Mouse (Mus musculus) CD4-positive, CD25-positive, alpha-beta regulatory T cell, adult 4 months (primary cell): ENCODE results near the gene Haus2. TPM values are rescaled to one million over a fixed set of nuclear protein-coding genes. Genes with fewer than 3 reads are reported as not detected.

Source experiments
- ATAC-seq: one replicate; pipeline ENCODE4 v1.8.0; 2017
- polyA plus RNA-seq, 2 experiments: library from polyadenylated mRNA; unstranded; fragments of 100-300 nt; shearing (Covaris generic); gene quantifications; one replicate each; pipeline ENCODE4 v1.2.1; 2017

Haus2 gene
- polyA plus RNA-seq, 2 experiments from 2014 or later = 14.1 to 22.1 TPM

GRCm38 (mm10) chr2:120619538-120619937 lies 10.4 kb downstream of the Haus2 start:
- no peak for ATAC-seq

DNA sequence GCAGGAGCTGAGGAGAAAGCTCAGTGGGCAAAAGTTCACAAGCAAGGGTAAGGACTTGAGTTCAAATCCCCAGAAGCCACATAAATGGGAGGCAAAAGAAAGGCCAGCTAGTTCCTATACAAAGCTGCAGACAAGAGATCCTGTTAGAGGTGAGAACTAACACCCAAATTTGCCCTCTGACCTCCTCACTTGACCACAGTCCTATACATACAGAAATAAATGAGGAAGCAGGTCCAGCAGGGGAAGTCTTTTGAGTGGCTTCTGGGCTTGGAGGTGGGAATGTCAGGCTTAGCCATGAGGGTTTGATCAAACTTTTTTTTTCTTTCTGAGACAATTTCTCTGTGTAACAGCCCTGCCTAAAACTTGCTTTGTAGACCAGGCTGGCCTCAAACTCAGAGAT lies 13.7 kb downstream of the Haus2 start:
- ATAC-seq = no peak

DNA sequence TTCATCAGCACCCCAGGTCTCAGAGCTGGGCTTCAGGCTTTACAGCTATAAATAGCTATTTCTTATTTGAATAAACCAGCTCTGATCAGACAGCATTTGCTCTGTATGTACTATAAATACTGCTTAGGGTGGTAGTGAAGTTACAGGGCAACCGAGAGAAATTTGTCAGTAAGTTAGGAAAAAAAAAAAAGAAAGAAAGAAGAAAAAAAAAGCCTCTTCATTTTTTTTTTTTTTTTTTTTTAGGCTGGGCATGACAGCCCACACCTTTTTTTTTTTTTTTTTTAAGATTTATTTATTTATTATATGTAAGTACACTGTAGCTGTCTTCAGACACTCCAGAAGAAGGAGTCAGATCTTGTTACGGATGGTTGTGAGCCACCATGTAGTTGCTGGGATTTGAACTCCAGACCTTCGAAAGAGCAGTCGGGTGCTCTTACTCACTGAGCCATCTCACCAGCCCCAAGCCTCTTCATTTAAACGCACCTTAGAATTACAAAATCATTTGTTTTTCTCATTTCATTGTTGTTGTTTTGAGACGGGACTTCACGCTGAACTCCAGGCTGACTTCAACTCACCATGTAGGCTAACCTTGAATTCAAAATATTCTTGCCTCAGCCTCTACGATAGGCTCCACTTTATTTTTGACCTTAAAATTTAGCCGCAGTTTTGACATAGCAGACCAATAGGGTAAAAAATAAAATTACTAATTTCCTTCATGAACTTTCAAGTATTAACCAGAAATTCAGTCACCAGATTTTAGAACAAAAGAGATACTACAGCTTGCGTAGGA lies 19.1 kb downstream of the Haus2 start:
- no peak for ATAC-seq

- ATAC-seq = peak; percentile 100
These were observed 19.9 kb downstream of the Haus2 start, which contains the start of gene Stard9 for GRCm38 (mm10) chr2:120628886-120629735. Stard9 (plus strand) TSS chr2:120629121.

- ATAC-seq = no peak
These were observed 21.1 kb downstream of the Haus2 start for GRCm38 (mm10) chr2:120630246-120630645.

DNA sequence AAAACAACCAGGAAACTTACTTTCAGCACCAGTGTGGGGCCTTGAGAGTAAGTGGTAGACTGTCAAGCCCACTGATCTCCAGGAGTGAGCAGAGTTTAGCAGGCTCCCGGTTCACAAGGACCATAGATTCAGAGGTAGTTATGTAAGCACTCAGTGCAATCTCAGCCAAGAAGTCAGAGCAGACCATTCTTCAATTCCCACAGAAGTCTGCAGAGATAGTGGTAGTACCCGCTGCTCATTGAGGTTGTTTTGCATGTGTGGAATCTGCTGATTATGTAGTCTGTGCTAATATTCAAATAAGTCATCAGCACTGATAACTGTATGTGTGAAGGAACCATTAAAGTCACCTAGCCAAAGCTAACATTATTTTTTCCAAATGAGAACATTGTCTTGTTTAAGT lies 21.5 kb downstream of the Haus2 start:
- ATAC-seq = no peak

GRCm38 (mm10) chr2:120631521-120631920 lies 22.3 kb downstream of the Haus2 start:
- ATAC-seq = no peak

- no peak for ATAC-seq
These were observed 22.8 kb downstream of the Haus2 start for GRCm38 (mm10) chr2:120631957-120632356.

GRCm38 (mm10) chr2:120640835-120641234 lies 31.7 kb downstream of the Haus2 start:
- no peak for ATAC-seq

- no peak for ATAC-seq
These were observed 34.7 kb downstream of the Haus2 start for GRCm38 (mm10) chr2:120643836-120644235.

- no peak for ATAC-seq
These were observed 37.6 kb downstream of the Haus2 start for GRCm38 (mm10) chr2:120646777-120647176.

- no peak for ATAC-seq
These were observed 43.2 kb downstream of the Haus2 start for GRCm38 (mm10) chr2:120652256-120652924.

- ATAC-seq = no peak
These were observed 43.7 kb downstream of the Haus2 start for GRCm38 (mm10) chr2:120652925-120653284.

DNA sequence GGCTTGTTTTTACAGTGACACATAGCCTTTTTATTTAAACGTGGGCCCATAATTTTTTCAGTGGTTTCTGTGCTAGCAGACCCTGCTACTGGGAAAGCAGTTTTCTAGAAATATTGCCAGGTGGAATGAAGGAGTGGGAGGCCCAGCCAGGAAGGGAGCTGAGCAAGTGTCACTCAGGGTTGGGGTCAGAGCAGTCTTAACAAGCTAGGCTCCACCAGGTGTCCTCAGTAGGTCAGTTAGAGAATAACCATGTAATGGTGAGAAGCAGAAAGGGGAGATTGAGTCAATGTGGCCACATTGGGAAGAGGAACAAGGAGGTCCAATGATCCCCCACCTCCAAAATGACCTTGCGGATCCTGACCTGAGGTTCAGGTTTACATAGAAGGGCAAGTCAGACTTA lies 45.5 kb downstream of the Haus2 start:
- no peak for ATAC-seq

DNA sequence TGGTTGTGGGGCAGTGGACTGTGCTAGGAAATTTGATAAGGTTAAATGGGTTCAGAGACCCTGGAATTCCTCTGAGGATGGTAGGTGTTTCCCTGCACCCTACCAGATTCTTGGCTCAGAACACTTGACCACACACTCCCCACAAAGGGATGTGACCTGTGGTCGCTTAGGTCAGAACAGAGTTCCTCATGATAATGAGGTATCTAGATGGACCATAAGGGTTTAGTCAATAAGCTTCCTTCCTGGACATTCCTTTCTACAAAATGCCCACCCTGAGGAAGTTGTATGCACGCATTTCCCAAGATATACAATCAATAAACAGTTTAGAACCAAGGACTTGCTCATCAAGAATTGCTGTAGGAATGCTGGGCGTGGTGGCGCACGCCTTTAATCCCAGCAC lies 46.7 kb downstream of the Haus2 start:
- ATAC-seq = no peak

- no peak for ATAC-seq
These were observed 47.5 kb downstream of the Haus2 start for GRCm38 (mm10) chr2:120656711-120657110.

DNA sequence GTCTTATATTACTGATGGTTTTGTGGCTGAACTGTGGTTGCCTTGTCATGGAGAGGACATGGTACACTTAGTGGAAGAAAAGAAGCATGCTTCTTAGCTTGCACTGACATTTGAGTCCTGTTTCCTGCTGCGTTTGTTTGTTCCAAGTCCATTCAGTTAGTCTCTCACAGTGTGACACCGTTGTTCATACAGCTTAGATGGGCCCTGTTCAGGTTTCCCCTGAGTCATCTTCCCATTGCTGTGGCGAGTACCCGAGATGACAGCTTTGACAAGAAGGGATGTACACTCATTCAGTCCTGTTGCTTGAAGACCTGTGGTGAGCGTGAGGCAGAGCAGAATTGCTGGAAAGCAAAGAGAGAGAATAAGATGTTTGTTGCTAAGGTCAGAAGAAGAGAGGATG lies 49.3 kb downstream of the Haus2 start:
- ATAC-seq = no peak

GRCm38 (mm10) chr2:120659318-120659717 lies 50.1 kb downstream of the Haus2 start:
- no peak for ATAC-seq

DNA sequence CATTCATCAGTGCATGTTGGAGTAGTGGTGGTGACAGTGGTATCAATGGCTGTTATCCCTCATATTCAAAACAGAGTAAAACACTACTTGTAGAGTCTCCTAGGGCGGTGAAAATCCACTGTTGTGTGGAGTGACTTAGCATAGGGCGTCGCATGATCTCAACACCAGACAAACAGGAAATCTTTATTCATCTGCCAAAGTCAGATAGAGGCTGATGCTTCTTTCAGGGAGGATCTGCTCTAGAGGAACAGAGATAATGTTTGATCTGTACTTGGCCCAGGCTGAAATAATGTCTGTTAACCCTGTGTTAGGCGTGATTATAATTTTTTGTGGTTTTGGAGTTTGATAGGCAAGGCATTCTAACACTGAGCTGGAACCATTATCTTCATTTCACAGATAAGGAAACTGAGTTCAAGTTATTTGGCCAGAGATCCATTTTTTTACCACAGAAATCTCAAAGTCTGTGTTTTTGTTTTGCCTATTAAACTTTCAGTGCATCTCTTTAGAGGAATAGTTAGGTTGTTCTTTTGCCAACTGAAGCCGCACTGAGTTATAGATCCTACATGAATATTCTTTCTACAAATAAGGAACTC lies 51.4 kb downstream of the Haus2 start:
- ATAC-seq = no peak

DNA sequence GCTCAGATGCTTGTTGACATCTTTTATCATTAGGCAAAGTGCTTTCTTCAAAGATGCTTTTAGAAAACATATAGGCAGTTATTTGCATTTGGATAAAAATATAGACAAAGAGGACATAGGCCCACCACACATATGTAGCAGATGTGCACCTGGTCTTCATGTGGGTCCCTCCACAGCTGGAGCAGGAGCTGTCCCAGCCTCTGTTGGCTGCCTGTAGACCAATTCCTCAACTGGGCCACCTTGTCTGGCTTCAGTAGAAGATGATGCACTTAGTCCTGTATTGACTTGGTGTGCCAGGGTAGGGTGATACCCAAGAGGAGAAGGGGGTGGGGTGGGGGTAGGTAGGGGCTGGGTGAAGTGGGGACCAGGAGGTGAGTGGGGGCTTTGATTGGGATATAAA lies 53.6 kb downstream of the Haus2 start:
- ATAC-seq = no peak

- no peak for ATAC-seq
These were observed 54.4 kb downstream of the Haus2 start for GRCm38 (mm10) chr2:120663491-120664154.

- no peak for ATAC-seq
These were observed 58.3 kb downstream of the Haus2 start for GRCm38 (mm10) chr2:120667446-120667845.
